Mouse (Mus musculus) c-Kit-positive CD71-negative TER-119-negative erythroid progenitor cells, embryonic 14.5 days (primary cell): Measurements from ENCODE around the gene Lig3.
"Not testable (repeated sequence)": the region's sequence is repeated elsewhere in the genome, so short reads cannot be mapped to it uniquely, and the experiment has no call there.

Experiments
- DNase-seq: peaks from one replicate; pipeline ENCODE4 v3.0.0-alpha.2; 2013; ENCODE audit warnings: low read depth

Lig3 gene

DNA sequence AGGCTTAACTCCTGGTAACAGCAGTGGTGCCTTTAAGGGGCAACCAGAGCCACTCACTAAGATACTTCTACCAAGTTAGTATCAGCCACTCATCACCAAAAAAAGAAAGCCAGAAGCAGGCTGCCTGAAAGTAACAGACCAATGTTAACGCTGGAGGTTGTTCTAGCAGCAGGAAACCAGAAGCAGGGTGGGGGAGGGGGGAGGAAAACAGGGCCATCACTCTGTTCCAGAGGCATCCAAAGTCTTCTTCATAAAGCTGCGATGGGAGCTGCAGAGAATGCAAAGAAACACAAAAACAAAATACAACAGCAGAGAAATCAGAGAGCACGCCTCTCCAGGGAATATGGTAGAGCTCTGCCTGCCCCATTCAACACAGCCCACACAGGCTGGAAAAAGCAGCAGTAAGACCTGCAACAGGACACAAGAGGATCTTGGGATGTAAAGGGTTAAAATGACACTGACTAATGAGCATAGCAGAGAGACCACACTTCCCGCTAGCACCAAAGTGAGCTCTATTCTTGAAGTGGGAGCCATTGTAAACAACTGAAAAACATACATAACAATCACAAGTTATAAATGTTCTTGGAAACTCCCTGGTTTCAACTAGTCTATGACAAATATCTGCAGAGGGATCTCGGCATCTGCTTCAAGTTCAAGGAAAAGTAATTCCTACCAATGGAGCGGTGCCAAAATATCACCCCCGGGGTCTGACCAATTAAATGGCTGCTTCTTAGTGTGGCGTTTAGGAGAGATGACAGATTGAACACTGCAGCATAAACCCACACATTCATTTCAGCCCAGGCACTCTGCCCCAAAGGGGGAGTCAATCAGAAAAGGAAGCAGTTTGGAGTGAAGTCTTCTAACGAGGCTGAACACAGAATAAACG is 50.3 kb downstream of the Lig3 start:
- no peak for DNase-seq

DNA sequence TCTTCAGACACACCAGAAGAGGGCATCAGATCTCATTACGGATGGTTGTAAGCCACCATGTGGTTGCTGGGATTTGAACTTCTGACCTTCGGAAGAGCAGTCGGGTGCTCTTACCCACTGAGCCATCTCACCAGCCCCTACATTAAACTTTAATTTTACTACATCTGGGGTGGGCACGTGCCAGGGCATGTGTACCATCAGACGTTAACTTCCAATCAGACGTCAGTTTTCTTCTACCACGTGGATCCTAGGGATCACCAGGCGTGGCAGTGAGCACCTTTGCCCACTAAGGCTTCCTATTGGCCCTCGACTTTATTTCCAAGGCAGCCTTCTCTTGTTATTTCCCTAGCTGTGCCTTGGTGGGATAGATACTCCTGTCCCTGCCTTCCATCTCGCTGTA is 51.5 kb downstream of the Lig3 start:
- not testable (repeated sequence) for DNase-seq

DNA sequence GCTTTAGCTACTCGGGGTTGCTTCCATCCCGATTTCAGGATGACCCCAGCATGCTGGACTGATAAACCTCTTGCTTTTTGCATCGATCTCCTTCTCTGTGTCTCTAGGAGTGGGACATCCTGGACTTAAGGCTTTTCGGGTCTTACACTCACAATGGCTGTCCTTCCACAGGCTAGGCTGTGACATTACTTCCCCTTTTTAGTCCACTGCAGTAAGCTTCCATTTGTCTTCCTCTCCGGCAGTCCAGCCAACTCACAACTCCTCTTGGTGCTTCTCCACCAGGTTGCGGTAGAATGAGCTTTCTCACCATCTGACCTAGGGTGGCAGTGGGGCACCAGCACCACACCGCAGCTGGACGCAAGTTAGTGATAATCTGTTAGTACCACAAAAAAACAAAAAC is 53.0 kb downstream of the Lig3 start:
- no peak for DNase-seq

DNA sequence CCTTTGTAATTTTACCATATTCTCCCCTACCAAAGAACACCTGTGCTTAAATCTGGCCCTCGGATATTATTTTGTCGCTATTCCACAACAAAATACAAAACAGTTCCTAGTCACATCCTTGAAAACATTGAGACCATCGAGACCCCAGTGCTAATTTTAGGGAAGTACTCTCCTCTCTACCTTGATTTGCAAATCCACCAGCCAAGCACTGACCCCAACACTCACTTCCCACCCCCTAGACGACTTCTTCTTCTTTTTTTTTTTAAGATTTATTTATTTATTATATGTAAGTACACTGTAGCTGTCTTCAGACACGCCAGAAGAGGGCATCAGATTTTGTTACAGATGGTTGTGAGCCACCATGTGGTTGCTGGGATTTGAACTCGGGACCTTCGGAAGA is 53.5 kb downstream of the Lig3 start:
- not testable (repeated sequence) for DNase-seq

DNA sequence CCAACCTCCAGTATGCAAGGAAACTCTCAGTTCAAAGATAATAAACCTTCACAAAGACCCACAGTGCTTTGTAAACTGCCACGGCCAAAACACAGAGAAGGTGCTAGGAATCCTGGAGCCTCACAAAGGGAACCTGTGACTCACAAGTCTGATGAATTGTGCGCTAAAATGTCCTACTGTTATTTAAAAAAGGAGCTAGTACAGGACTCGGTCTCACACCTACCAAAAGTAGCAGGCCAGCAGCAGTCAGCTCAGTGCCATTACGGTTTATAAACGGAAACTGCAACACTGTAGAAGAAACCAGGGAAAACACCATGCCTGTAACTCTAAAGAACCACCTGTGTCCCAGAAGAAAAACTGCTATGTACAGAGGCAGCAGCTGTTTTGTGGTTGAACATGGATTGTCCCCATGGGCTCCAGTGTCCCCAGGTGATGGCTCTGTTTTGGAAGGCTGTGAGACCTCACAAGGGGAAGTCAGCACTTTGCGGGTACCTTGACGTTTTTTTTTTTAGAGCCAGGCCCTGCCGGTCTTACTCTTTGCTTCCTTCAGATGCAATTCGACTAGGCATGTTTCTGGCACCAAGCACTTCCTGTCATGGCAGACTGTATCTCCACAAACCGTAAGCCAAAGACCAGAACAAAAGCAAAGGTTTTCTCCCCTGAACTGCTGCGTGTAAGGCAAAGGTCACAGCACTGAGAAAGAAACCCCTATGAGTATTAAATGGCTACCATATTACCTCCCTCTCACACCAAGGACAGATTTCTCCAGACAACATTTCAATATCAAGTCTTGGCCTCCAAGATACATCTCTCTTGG is 54.9 kb downstream of the Lig3 start:
- no peak for DNase-seq

GRCm38 (mm10) chr11:82837192-82837591 is 56.3 kb downstream of the Lig3 start:
- DNase-seq: no peak

DNA sequence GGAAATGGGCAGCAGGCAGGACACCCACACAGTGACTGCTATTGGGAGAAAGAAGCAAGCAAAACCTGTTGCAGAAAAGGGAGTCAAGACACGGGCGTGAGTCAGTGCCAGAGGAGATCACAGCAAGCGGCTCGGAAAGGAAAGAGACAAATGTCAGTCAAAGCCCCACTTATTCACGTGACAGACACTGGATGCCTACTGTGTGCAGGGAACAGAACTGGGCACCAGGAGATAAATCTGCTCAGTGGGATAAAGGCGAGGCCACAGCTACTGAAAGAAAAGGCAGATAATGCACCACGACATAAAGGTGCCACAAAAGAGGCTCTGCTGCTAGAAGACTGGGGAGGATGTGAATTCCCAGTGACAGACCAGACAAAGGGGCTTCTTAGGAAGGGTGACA is 56.9 kb downstream of the Lig3 start:
- no peak for DNase-seq

GRCm38 (mm10) chr11:82838511-82838910 is 57.6 kb downstream of the Lig3 start:
- no peak for DNase-seq

GRCm38 (mm10) chr11:82844771-82845414 is 64.0 kb downstream of the Lig3 start:
- no peak for DNase-seq

DNA sequence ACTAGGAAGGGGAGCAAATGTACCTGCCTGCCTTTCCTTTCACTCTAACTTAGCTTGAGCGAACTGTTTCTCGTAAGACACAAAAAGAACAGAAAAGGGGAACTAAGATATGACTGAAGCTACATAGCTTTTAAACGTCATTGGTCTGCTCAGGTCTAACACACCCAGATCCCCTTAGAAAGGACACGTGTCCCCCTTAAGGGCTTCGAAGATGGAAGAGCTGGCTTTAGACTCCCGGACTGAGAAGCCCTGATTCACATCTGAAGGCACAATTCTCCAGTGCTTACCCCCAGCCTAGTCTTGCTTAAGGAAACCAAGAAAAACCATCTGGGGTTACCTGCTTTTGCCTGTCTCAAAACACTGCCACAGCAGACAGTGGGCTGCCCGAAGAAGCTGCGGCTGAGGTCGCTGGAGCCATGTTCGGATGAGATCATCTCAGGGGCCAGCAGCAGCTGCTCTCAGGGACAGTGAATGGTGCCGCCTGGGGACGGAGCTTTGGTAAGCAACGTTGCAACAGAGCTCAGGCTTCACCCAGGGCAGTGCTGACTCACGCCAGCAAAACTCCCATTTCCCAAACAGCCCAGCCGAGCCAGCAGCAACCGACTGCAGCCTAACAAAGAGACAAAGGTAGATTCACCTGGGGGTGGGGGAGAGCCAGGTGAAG is 64.6 kb downstream of the Lig3 start:
- DNase-seq: peak; percentile 70

DNA sequence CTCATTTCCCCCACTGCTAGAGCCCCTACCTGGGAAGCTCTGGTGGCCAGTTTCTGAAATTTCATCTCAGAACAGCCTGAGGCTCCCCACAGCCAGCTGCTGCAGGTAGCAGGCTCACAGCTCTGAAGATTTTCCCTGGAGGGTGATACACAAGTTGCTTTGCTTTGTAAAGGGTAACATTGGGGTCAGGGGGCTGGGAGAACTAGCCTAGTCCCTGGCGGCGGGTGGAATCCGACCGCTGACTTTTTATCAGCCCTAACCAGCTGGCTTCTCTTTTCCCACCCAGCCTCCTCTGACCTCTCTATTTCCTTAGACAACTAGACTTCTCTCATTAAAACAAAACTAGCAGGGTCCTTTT is 65.2 kb downstream of the Lig3 start:
- no peak for DNase-seq

- DNase-seq: no peak
Measured at GRCm38 (mm10) chr11:82846938-82847337, 66.0 kb downstream of the Lig3 start.

DNA sequence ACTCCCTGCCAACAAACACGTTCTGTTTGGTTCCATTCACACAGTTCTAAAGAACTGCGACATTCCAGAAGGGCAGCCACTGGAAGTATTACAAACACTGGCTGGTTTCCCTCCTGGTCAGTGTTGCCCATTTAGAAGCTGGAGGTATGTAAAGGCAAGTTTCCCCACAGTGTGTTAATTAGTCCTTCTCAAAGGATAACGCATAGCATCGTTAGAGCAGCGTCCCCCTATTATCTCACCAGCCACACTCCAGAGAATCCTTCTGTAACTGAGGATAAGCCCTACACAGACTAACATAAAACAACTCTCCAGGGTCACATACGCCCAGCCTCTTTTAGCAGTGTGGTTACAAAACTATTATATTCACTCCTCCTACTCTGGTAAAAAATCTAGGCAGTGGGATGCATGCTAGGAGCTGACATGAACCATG is 66.7 kb downstream of the Lig3 start:
- DNase-seq: no peak

DNA sequence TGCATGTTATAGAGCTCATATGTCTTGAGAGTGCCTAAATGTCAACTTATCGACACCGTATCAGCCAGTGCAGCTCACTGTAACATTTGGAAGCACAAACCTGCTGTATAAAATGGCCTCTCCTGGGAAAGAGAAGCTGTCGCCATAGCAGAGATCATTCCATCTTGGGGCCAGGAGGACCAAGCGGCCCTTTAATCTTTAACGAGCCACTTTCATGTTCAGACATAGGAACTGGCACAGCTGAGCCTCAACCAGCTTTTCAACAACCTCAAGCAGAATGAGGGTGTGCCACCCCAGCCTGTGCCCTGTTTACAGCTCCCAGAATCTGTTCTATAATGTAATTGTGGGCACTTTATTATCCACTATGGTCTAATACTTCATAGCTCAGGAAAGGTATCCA is 69.4 kb downstream of the Lig3 start:
- DNase-seq: no peak

- no peak for DNase-seq
Measured at GRCm38 (mm10) chr11:82852115-82852514, 71.2 kb downstream of the Lig3 start.

DNA sequence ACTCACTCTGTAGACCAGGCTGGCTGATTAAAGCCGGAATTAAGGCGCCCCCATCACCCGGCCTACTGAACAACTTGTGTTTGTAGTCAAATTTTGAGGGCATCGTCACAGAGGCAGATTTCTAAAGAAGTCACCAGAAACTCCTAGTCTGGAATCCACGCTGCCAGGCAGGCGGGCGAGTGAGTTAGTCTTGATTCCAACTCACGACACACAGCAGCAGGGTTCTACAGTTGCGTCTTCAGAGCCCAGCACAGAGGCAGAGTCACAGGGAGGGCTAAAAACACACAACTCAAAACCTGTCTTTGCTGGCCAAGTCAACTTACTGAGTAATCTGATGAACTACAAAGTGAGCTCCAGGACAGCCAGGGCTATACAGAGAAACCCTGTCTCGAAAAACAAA is 71.6 kb downstream of the Lig3 start:
- no peak for DNase-seq

- DNase-seq: no peak
Measured at GRCm38 (mm10) chr11:82852958-82853357, 72.0 kb downstream of the Lig3 start.
